22 mouse cellular contexts compared by ENCODE assay signal in genomic region chr4:42958942-42959341, GRCm38 (mm10). TPM values are rescaled to one million over a fixed set of nuclear protein-coding genes. Genes with fewer than 3 reads are reported as not detected.
DNase-seq lines count a peak whose midpoint lies in the region; TF ChIP-seq lines count a peak whose summit lies in the region.
"Had no signal": no experiment of that assay in that cellular context is flagged by ENCODE, and none has a peak within 500 bp of the region (broad histone marks: within the 10 kb centered on the region; RNA-seq: fewer than 3 reads in every experiment).

No protein-coding gene starts in this region.

- no peak overlapping the region for H3ac ChIP-seq in myocyte (ENCODE audit: control insufficient read depth, insufficient read length)

- H3K27me3 ChIP-seq in cerebellum, adult 2 months (ENCODE audit: control insufficient read depth, insufficient read depth, low read length) = no peaks in the 10 kb centered on the region
- H3K27me3 ChIP-seq in myocyte (ENCODE audit: control insufficient read depth, insufficient read depth, insufficient read length) = no peaks in the 10 kb centered on the region
- H3K27me3 ChIP-seq: neural tube, embryonic 12.5 days had no signal

- H3K4me3 ChIP-seq in cerebellum, adult 2 months (replicated peaks; ENCODE audit: insufficient read depth, low read depth, low read length) = no peak overlapping the region
- H3K4me3 ChIP-seq in layer of hippocampus, adult 2 months = no peak overlapping the region
- no peak overlapping the region for H3K4me3 ChIP-seq in myocyte
- H3K4me3 ChIP-seq: neural tube, embryonic 12.5 days had no signal

- no peak for DNase-seq in cerebellum, adult 2 months
- no peak for DNase-seq in cerebellum, postnatal 14 days
- DNase-seq in heart, adult 11 months = peak; percentile 97
- DNase-seq in heart, postnatal 4 days = no peak
- no peak for DNase-seq in layer of hippocampus, adult 2 months (ENCODE audit: low spot score in 2 of 2)
- DNase-seq in layer of hippocampus, adult 18-20 months (ENCODE audit: low spot score in 2 of 2) = no peak
- no peak for DNase-seq in MN1 (ENCODE audit: low spot score)
- DNase-seq: adrenal gland, postnatal 14 days; cerebellum, adult 11 months; cerebellum, postnatal 25 days; kidney, adult 11 months; liver; right cerebral cortex, adult 18-20 months; spleen, adult 18-20 months; thymus, postnatal 36 days had no signal

- WGBS in cerebellum, adult 2 months = 32% methylated on average over 8 of the region's 8 CpGs

- H3K27ac ChIP-seq in cerebellum, adult 2 months (ENCODE audit: insufficient read depth, low read length) = no peak overlapping the region
- peak overlapping the region; percentile 54; the same call in 1 of the 2 replicates for H3K27ac ChIP-seq in layer of hippocampus, adult 2 months
- H3K27ac ChIP-seq: kidney, postnatal 0 days; neural tube, embryonic 12.5 days had no signal

- TF ChIP-seq CTCF in cerebellum, adult 2 months (IDR thresholded peaks at IDR 0.05; ENCODE audit: borderline replicate concordance, insufficient read depth, low read depth, low read length) = no peak
- TF ChIP-seq CTCF in layer of hippocampus, adult 2 months (conservative IDR thresholded peaks at IDR 0.05) = no peak

- no peaks in the 10 kb centered on the region for H3K36me3 ChIP-seq in myocyte (ENCODE audit: control insufficient read depth, insufficient read depth)

- no peaks in the 10 kb centered on the region for H3K79me2 ChIP-seq in myocyte (ENCODE audit: control insufficient read depth, insufficient read depth)

- peak overlapping the region; percentile 6 for H3K4me2 ChIP-seq in myocyte (ENCODE audit: low read depth)
- H3K4me2 ChIP-seq: midbrain, embryonic 11.5 days; neural tube, embryonic 12.5 days had no signal

- H3K4me1 ChIP-seq in cerebellum, adult 2 months (ENCODE audit: control insufficient read depth, insufficient read depth, low read length) = peaks cover 7% of the 10 kb centered on the region

- peak; percentile 6; the same call in 1 of the 2 replicates for TF ChIP-seq POLR2A in cerebellum, adult 2 months (IDR thresholded peaks at IDR 0.05; ENCODE audit: borderline replicate concordance, insufficient read depth, low read length)
- TF ChIP-seq POLR2A in myocyte (IDR thresholded peaks at IDR 0.05; ENCODE audit: insufficient read length, low read depth) = no peak

TF ChIP-seq in myocyte, 11 proteins besides CTCF, POLR2A, EP300 and RAD21:
- no peak for TF ChIP-seq USF1 (IDR thresholded peaks at IDR 0.05; ENCODE audit: low read depth)
- TF ChIP-seq POLR2AphosphoS2 (IDR thresholded peaks at IDR 0.05; ENCODE audit: insufficient read length, low read depth) = no peak
- no peak for TF ChIP-seq TCF3 (IDR thresholded peaks at IDR 0.05; ENCODE audit: insufficient read length, low read depth)
- no peak for TF ChIP-seq TCF12 (IDR thresholded peaks at IDR 0.05; ENCODE audit: insufficient read depth, poor library complexity, severe bottlenecking)
- no peak for TF ChIP-seq REST (IDR thresholded peaks at IDR 0.05; ENCODE audit: insufficient read depth, insufficient read length)
- no peak for TF ChIP-seq CEBPB (IDR thresholded peaks at IDR 0.05; ENCODE audit: insufficient read depth, poor library complexity, severe bottlenecking)
- TF ChIP-seq MAX (IDR thresholded peaks at IDR 0.05; ENCODE audit: low read depth) = no peak
- TF ChIP-seq SRF (IDR thresholded peaks at IDR 0.05; ENCODE audit: control insufficient read depth, insufficient read length, low read depth) = no peak
- no peak for TF ChIP-seq MYOG (IDR thresholded peaks at IDR 0.05; ENCODE audit: control insufficient read depth in 1 of 3, insufficient read depth in 1 of 3, insufficient read length in 2 of 3, low read depth in 2 of 3)
- no peak for TF ChIP-seq E2F4 (IDR thresholded peaks at IDR 0.05; ENCODE audit: insufficient read depth)
- TF ChIP-seq MYOD1 (IDR thresholded peaks at IDR 0.05; ENCODE audit: control insufficient read depth in 1 of 3, insufficient read length in 2 of 3, low read depth in 2 of 3) = no peak
TF ChIP-seq in myocyte: peak in this region for 0.

RNA-seq across cellular contexts. Expression of gene Dnajb5, which starts 9.3 kb away (rescaled TPM):
- polyA plus RNA-seq in cerebellum, adult 2 months (2012; rRNA removed) = 55.0 and 58.7 TPM in 2 replicates
- 10 to 100 TPM; 82.4 to 91.9 TPM for total RNA-seq in heart, postnatal 4 days (2021)
- 100 to 1,000 TPM; 187 to 211 TPM for total RNA-seq in layer of hippocampus, adult 2 months (2021)
- 100 to 1,000 TPM; 197 to 234 TPM for total RNA-seq in layer of hippocampus, adult 18-20 months (2021)
- polyA plus RNA-seq in myocyte (2012; fragmentation: generic; extraction: Trizol) = 32.8 TPM

RNA-seq across cellular contexts. Expression of gene 1700022I11Rik, which starts 10.5 kb away (rescaled TPM):
- not detected in 2 replicates for polyA plus RNA-seq in cerebellum, adult 2 months (2012; rRNA removed)
- not detected for total RNA-seq in heart, postnatal 4 days (2021)
- not detected for total RNA-seq in layer of hippocampus, adult 2 months (2021)
- total RNA-seq in layer of hippocampus, adult 18-20 months (2021) = not detected
- 0.76 TPM for polyA plus RNA-seq in myocyte (2012; fragmentation: generic; extraction: Trizol)
- total RNA-seq: adrenal gland, postnatal 14 days; left cerebral cortex, adult 18-20 months; left cerebral cortex, postnatal 36 days; monocyte, adult 5-6 weeks had no signal

RNA-seq across cellular contexts. Expression of gene Vcp, which starts 41.4 kb away (rescaled TPM):
- 196 and 200 TPM in 2 replicates for polyA plus RNA-seq in cerebellum, adult 2 months (2012; rRNA removed)
- total RNA-seq in heart, postnatal 4 days (2021) = 100 to 1,000 TPM; 291 to 295 TPM
- total RNA-seq in layer of hippocampus, adult 2 months (2021) = 100 to 1,000 TPM; 171 to 184 TPM
- 100 to 1,000 TPM; 177 to 190 TPM for total RNA-seq in layer of hippocampus, adult 18-20 months (2021)
- 334 TPM for polyA plus RNA-seq in myocyte (2012; fragmentation: generic; extraction: Trizol)

RNA-seq across cellular contexts. Expression of gene Phf24, which starts 42.5 kb away (rescaled TPM):
- polyA plus RNA-seq in cerebellum, adult 2 months (2012; rRNA removed) = 79.9 and 84.1 TPM in 2 replicates
- total RNA-seq in heart, postnatal 4 days (2021) = 10 to 100 TPM; 15.2 to 23.1 TPM
- total RNA-seq in layer of hippocampus, adult 2 months (2021) = 100 to 1,000 TPM; 154 to 155 TPM
- total RNA-seq in layer of hippocampus, adult 18-20 months (2021) = 100 to 1,000 TPM; 162 to 167 TPM
- polyA plus RNA-seq in myocyte (2012; fragmentation: generic; extraction: Trizol) = not detected
- total RNA-seq: monocyte, adult 5-6 weeks had no signal

RNA-seq across cellular contexts. Expression of gene Fancg, which starts 51.4 kb away (rescaled TPM):
- 36.2 and 36.7 TPM in 2 replicates for polyA plus RNA-seq in cerebellum, adult 2 months (2012; rRNA removed)
- 1 to 10 TPM; 7.4 to 8.2 TPM for total RNA-seq in heart, postnatal 4 days (2021)
- total RNA-seq in layer of hippocampus, adult 2 months (2021) = 10 to 100 TPM; 10.4 to 12.9 TPM
- total RNA-seq in layer of hippocampus, adult 18-20 months (2021) = 10 to 100 TPM in 1 of 2 experiments, 1 to 10 TPM in 1; 9.8 to 13.8 TPM
- polyA plus RNA-seq in myocyte (2012; fragmentation: generic; extraction: Trizol) = 2.6 TPM
